Mouse (Mus musculus): ENCODE measurements around the gene Ccnd1.

Gene Ccnd1

GRCm38 (mm10) chr7:144939344-144940002, at the start of gene Ccnd1:
Gene Ccnd1 (minus strand): TSS chr7:144939925.
- in situ Hi-C loops (cut with MboI, MseI) = loop anchor here (5.0 kb wide), 1 partner anchor 303 kb away; no protein-coding TSS in a partner anchor

GRCm38 (mm10) chr7:144988856-144989255, 49.1 kb upstream of the Ccnd1 start:
- in situ Hi-C loops (cut with MboI, MseI) = no loop called here

- in situ Hi-C loops (cut with MboI, MseI) = no loop called here
Measured at GRCm38 (mm10) chr7:144985100-144985499, 45.4 kb upstream of the Ccnd1 start.

- in situ Hi-C loops (cut with MboI, MseI) = no loop called here
Measured at GRCm38 (mm10) chr7:144982358-144983110, 42.8 kb upstream of the Ccnd1 start.

GRCm38 (mm10) chr7:144981426-144982079, 41.8 kb upstream of the Ccnd1 start:
- in situ Hi-C loops (cut with MboI, MseI) = no loop called here

GRCm38 (mm10) chr7:144979814-144980213, 40.1 kb upstream of the Ccnd1 start:
- in situ Hi-C loops (cut with MboI, MseI) = no loop called here

GRCm38 (mm10) chr7:144977121-144977520, 37.4 kb upstream of the Ccnd1 start:
- in situ Hi-C loops (cut with MboI, MseI) = no loop called here

- in situ Hi-C loops (cut with MboI, MseI) = no loop called here
Measured at GRCm38 (mm10) chr7:144973461-144973860, 33.7 kb upstream of the Ccnd1 start.

GRCm38 (mm10) chr7:144971769-144972168, 32.0 kb upstream of the Ccnd1 start:
- in situ Hi-C loops (cut with MboI, MseI) = no loop called here

- in situ Hi-C loops (cut with MboI, MseI) = no loop called here
Measured at GRCm38 (mm10) chr7:144970997-144971768, 31.5 kb upstream of the Ccnd1 start.

GRCm38 (mm10) chr7:144965893-144966292, 26.2 kb upstream of the Ccnd1 start:
- in situ Hi-C loops (cut with MboI, MseI) = loop anchor here (10.0 kb wide), 1 partner anchor 591 kb away; no protein-coding TSS in a partner anchor

GRCm38 (mm10) chr7:144964316-144964715, 24.6 kb upstream of the Ccnd1 start:
- in situ Hi-C loops (cut with MboI, MseI) = loop anchor here (10.0 kb wide), 1 partner anchor 590 kb away; no protein-coding TSS in a partner anchor

- in situ Hi-C loops (cut with MboI, MseI) = loop anchor here (10.0 kb wide), 1 partner anchor 589 kb away; no protein-coding TSS in a partner anchor
Measured at GRCm38 (mm10) chr7:144963911-144964310, 24.2 kb upstream of the Ccnd1 start.

GRCm38 (mm10) chr7:144958509-144959395, 19.0 kb upstream of the Ccnd1 start:
- in situ Hi-C loops (cut with MboI, MseI) = no loop called here

GRCm38 (mm10) chr7:144943254-144943653, 3.5 kb upstream of the Ccnd1 start:
- in situ Hi-C loops (cut with MboI, MseI) = no loop called here

GRCm38 (mm10) chr7:144942744-144943135, 3.0 kb upstream of the Ccnd1 start:
- in situ Hi-C loops (cut with MboI, MseI) = no loop called here

GRCm38 (mm10) chr7:144942071-144942743, 2.5 kb upstream of the Ccnd1 start:
- in situ Hi-C loops (cut with MboI, MseI) = no loop called here

GRCm38 (mm10) chr7:144941242-144941831, 1.6 kb upstream of the Ccnd1 start:
- in situ Hi-C loops (cut with MboI, MseI) = no loop called here

GRCm38 (mm10) chr7:144940585-144940984, 860 bp upstream of the Ccnd1 start:
- in situ Hi-C loops (cut with MboI, MseI) = no loop called here

All from T-helper 2 cell (primary cell).